Mouse (Mus musculus) bone marrow, adult 2 months (tissue): ENCODE data around the gene Ddn. TPM values are rescaled to one million over a fixed set of nuclear protein-coding genes. Genes with fewer than 3 reads are reported as not detected.
A peak's percentile ranks its signal among the peaks of the same experiment; 100 is the strongest.

Source experiments
- H3K27ac ChIP-seq: fragments of 200-500 bp; 2 replicates; pipeline ENCODE4 v1.5.1; 2012; ENCODE audit warnings: low read depth, mild to moderate bottlenecking, control low read depth, inconsistent platforms, low read length; ENCODE audit not compliant: control insufficient read depth, poor library complexity, insufficient read depth
- H3K4me1 ChIP-seq: fragments of 200-500 bp; 2 replicates; pipeline ENCODE4 v1.6.1; 2011; ENCODE audit warnings: low read length; ENCODE audit not compliant: control insufficient read depth, insufficient read depth
- H3K4me3 ChIP-seq: fragments of 200-500 bp; replicated peaks from 2 replicates; pipeline ENCODE3; 2011; ENCODE audit warnings: mild to moderate bottlenecking, low read depth, low read length, control low read depth; ENCODE audit not compliant: control insufficient read depth
- CTCF ChIP-seq: fragments of 200-500 bp; IDR thresholded peaks from 2 replicates; pipeline ENCODE4 v1.5.1; 2011; ENCODE audit warnings: low read length, control low read depth; ENCODE audit not compliant: control insufficient read depth, insufficient read depth
- POLR2A ChIP-seq: fragments of 200-500 bp; IDR thresholded peaks from 2 replicates; pipeline ENCODE4 v1.6.1; 2011; ENCODE audit warnings: low read depth, mild to moderate bottlenecking, control low read depth, low read length, borderline replicate concordance; ENCODE audit not compliant: control insufficient read depth
- WGBS: fragments of 180-500 bp; shearing (Covaris S2); methylation state at CpG from one replicate; pipeline ENCODE4 v1.1.7; 2018; 5-methylcytosine and 5-hydroxymethylcytosine counted together
- polyA plus RNA-seq: library from polyadenylated mRNA; stranded (reverse); fragments of >200 nt; gene quantifications from 2 replicates; pipeline ENCODE4 v1.2.4, GENCODE M21; 2011; ENCODE audit warnings: low replicate concordance; ENCODE audit not compliant: missing spikeins, insufficient read depth, insufficient read length

The Ddn gene
- polyA plus RNA-seq, 1 experiment = not detected

DNA sequence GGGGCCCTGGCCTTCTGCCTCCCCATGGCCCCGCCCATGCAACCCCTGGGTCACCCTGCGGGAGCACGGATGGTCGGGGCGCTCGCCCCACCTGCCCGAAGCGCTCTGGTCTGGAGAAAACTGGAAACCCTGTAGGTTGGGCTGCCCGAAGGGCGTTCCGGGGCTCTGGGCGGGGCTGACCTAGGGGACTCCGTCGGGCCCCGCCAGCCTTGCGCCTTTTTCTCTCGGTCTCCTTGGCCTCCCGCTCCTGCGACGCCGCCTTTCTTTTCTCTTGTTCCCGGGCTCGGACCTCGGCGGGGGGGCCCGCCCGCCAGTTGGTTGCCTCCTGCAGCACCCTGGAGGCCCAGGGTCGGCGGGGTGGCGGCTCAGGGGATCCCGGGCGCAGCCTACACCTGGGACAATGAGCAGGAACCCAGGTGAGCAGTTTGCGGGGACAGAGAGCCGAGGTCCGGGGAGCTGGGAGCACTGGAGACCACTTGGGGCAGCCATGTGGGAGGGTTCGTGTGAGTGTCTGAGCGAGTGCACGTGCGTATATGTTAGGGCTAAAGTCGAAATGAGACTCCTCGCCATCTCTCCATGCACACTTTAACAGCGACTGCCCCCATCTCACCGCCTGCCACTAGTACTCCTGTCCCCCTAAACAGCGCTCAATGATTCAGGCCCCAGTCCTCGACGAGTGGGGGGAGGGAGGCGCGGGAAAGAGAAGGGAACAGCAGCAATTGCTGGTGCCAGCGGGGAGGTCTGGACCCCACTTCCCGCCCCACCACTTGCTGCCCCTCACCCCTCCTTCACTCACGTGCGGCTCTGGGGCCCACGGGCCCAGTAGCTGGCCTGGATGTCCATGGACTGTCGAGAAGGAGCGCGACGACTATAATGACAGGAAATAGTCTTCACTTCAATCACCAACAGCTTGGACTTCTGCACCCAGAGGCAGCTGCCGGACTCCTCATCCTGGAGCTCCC lies 2.2 kb downstream of the Ddn start:
- 2% methylated on average over 58 of the region's 58 CpGs for WGBS
- H3K4me3 ChIP-seq = no peak overlapping the region
- no peaks in the 10 kb centered on the region; the same call in 1 of the 2 replicates for H3K4me1 ChIP-seq
- no peak for TF ChIP-seq POLR2A
- TF ChIP-seq CTCF = no peak
- H3K27ac ChIP-seq = no peak overlapping the region

DNA sequence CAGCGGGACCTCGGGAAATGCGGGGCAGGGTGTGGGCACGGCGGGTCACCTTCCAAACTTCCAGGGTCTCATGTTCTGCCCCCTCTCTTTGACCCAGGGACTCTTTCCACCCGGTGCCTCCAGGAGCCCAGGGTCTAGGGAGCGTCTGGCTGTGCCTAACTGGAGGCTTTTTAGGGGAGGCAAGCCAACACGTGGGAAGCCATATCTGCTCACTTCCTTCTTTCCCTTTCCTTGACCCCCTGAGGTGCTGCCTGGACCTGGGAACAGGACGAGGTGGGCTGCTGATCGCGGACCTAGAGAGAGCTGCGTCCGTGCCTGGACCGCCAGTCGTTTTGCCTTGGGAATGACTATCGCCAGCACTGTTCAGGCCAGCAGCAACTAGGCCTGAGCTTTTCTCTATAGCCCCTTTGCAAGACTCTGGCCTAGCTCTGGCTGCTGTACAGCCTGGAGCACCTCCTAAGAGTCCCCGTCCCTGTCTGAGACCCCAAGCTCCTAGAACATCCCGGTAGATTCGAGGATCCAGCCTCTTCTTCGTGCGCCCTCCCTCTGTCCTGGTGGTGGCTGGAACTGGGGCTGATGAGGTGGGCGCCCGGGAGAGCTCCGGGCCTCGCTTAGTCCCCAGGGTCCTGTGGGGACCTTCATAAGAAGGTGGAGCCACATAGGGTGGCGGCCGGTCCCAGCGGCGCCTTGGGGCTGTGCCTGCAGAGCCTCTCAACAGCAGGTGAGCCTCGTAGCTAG lies 3.0 kb downstream of the Ddn start:
- Histone ChIP-seq H3K4me1 (no peaks in the 10 kb centered on the region; the same call in 1 of the 2 replicates), H3K4me3 (no peak overlapping the region), H3K27ac (no peak overlapping the region)
- TF ChIP-seq POLR2A (no peak), CTCF (no peak)
- WGBS = 31% methylated on average over 30 of the region's 30 CpGs

DNA sequence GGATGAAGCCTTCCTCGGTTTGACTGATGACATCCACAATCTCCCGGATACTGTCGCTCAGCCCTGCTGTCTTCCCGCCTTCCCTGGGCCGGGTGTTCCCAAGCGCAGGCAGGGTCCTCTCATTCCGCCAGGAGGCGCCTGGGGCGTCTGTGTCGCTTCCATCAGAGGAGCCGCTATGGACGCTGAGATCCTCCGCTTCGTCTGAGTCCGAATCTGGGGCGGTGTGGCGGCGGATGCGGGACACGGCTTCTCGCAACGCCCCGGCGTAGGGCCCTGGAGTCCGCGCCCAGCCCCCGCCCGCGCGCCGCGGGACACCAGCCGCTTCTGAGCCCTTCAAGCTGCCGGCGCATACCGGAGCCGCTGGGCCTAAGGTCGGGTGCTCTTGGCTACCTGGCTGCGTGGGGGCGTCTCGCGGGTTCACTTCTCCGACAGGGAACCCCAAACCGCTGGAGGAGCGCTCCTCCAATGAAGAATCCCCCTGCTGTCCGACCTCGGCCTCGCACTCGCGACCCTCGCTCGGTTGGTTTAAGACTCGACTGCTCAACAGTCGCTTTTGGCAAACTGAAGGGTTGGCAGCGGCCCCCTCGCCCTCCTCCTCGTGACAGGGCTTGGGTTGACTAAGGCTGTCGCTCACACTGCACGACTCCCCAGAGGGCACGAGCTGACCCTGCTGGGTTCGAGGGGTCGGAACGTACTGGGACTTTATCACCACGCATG lies 3.8 kb downstream of the Ddn start:
- WGBS = 3% methylated on average over 64 of the region's 64 CpGs
- no peak overlapping the region for H3K4me3 ChIP-seq
- H3K4me1 ChIP-seq = no peaks in the 10 kb centered on the region; the same call in 1 of the 2 replicates
- TF ChIP-seq POLR2A = no peak
- TF ChIP-seq CTCF = peak; percentile 28; the same call in 1 of the 2 replicates
- H3K27ac ChIP-seq = no peak overlapping the region; the same call in 1 of the 2 replicates

DNA sequence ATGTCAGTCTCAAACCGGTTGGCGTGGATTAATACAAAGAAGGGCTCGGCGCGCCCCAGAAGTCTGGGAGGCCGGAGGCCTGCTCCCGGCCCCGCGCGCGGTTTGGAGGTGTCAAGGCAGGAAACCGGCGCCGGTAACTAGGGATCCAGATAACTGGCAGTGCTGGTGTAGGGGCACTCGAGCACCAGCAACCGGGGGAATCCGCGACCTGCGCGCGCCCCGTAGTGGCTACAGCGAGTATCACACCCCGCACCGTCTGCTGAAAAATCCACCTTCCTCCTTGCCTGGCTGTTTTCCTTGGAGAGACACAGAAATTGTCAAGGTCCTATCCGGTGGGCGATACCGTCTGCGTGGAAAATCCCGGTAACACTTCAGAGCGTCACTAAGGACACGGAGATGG lies 5.2 kb downstream of the Ddn start:
- Histone ChIP-seq H3K27ac (no peak overlapping the region), H3K4me1 (no peaks in the 10 kb centered on the region; the same call in 1 of the 2 replicates), H3K4me3 (no peak overlapping the region)
- under 1% methylated on average over 32 of the region's 32 CpGs for WGBS
- TF ChIP-seq POLR2A (no peak), CTCF (peak; percentile 69)

DNA sequence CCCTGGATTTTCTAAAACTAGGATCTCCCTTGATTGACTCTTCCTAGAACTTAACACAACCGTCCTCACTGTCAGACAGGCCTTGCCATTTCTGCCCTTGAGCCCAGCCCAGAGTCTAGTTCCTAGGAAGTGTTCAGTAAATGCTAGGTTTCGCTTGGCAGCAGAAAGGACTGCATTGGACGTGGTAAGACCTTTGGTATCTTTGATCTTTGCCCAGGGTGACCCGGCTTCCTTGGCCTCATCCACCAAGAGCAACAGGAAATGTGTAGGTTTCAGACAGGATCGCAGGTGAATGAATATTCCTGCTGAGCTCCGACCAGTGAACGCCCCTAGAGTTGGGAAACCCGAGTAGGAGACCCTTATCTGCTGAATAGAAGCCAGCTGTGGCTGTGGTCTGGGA lies 6.4 kb downstream of the Ddn start:
- Histone ChIP-seq H3K27ac (no peak overlapping the region), H3K4me3 (no peak overlapping the region), H3K4me1 (no peaks in the 10 kb centered on the region; the same call in 1 of the 2 replicates)
- WGBS = 21% methylated on average over 8 of the region's 8 CpGs
- TF ChIP-seq CTCF = no peak
- no peak for TF ChIP-seq POLR2A

DNA sequence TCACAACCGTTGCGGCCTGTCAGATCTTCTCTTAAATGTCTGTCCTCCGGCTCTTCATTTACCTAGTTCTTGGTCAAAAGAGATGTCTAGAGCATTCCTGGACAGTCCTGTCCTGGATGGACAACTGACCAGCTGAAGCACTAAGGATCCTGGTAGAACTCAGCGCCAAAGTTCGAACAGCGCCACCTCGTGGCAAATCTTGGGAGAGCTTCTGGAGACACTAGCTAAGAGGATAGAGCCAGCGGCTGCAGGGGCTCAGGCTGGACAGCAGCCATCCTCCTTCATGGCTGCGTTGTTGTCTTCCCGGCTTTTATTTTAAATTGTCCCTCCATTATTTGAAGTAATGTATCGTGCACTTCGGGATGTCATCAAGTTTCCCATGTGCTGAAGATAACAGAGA lies 9.9 kb downstream of the Ddn start:
- H3K27ac ChIP-seq = no peak overlapping the region
- H3K4me1 ChIP-seq = no peaks in the 10 kb centered on the region
- TF ChIP-seq POLR2A (no peak), CTCF (peak; percentile 81)
- 13% methylated on average over 12 of the region's 12 CpGs for WGBS
- H3K4me3 ChIP-seq = no peak overlapping the region

DNA sequence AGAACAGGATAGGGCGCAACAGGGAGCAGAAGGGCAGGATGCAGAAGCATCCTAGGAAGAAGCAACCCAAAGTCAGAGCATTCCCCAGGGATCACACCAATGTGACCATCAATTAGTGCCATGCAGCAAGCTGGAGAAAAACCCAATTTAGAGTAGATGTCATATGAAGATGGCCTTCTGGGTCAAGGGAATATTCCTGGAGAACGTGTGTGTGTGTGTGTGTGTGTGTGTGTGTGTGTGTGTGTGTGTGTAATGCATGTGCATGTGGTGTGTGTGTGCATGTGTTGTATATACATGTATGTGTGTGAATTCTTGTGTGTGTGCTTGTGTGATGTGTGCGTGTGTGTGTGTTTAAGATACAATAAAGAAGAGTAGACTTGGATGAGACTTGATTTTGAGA lies 10.4 kb downstream of the Ddn start:
- Histone ChIP-seq H3K27ac (no peak overlapping the region), H3K4me1 (no peaks in the 10 kb centered on the region), H3K4me3 (no peak overlapping the region)
- WGBS = 54% methylated on average over 3 of the region's 3 CpGs
- TF ChIP-seq CTCF = no peak
- TF ChIP-seq POLR2A = no peak
